Mouse (Mus musculus) macrophage (primary cell): ENCODE measurements around the gene Zfp93. TPM values are rescaled to one million over a fixed set of nuclear protein-coding genes. Genes with fewer than 3 reads are reported as not detected.

Experiments used
- H3K27ac ChIP-seq: fragments of 350-480 bp; formaldehyde crosslinking; 2 replicates; pipeline ENCODE4 v1.9.0; 2021
- H3K36me3 ChIP-seq: fragments of 350-480 bp; formaldehyde crosslinking; 2 replicates; pipeline ENCODE4 v1.9.0; 2021; ENCODE audit errors: inconsistent target
- H3K4me3 ChIP-seq: fragments of 350-480 bp; formaldehyde crosslinking; 2 replicates; pipeline ENCODE4 v1.9.0; 2021; ENCODE audit errors: inconsistent target
- H3K79me2 ChIP-seq: fragments of 350-480 bp; formaldehyde crosslinking; 2 replicates; pipeline ENCODE4 v1.9.0; 2021; ENCODE audit errors: inconsistent target
- WGBS: methylation state at CpG from one replicate; pipeline ENCODE4 v1.1.7; 2026; ENCODE audit warnings: inconsistent platforms; ENCODE audit not compliant: missing documents; 5-methylcytosine and 5-hydroxymethylcytosine counted together
- polyA plus RNA-seq: library from polyadenylated mRNA; stranded (reverse); fragments of 250-400 nt; gene quantifications from 3 replicates; pipeline ENCODE4 v1.2.4, GENCODE M21; 2018; ENCODE audit warnings: inconsistent platforms

Zfp93 gene
- polyA plus RNA-seq, 1 experiment from 2014 or later: 0.66 TPM

DNA sequence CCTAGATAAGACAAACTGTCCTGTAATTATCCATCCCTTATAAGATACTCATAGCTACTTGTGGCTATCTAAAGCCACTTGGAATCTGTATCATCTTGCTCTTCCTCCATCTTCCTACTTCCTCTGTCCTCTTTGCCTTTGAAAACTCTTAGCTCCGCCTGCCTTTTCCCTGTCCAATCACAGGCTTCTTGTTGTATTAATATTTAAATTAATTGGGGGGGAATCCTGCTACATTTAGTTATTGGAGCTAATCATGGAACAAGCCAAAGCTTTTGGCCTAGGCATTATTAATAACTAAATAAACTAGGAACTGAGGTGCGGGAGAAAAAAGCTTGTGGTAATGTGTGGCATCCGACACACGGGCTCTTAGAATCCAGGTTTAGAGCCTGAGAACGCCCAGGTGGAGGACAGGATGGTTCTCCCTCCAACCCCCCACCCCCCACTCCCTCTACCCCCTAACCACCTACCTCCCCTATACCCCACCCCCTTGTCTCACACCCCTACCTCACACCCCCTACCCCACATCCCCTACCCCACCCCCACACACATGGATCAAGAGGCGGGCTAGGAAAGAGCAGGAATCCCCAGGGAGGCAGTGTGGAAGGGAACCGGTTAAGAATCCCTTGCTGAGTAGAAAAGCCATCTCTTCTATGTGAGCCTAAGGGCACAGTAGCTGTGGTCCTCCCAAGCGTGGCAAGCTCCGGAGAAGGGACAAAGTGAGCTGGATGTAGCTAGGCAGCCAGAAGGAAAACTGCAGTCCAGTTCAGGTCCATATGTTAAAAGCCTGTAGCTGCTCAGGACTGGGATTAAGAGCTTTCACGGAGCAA is 10.0 kb downstream of the Zfp93 start:
- 86% methylated on average over 8 of the region's 10 CpGs for WGBS
- Histone ChIP-seq H3K4me3 (no peak overlapping the region), H3K79me2 (no peaks in the 10 kb centered on the region), H3K27ac (no peak overlapping the region), H3K36me3 (no peaks in the 10 kb centered on the region)

DNA sequence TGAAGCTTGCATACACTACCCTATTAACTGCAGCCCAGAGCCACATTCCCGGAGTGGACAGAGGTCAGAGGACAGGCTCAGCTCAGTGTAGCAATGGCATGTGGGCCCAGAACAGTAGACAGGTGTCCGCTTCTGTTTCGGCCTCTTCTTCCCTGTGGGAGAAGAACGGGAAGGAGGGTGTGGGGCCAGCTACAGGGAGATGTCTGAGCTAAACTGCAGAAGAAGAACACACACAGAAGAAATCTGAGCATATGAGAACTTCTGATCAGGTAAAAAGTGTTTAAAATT is 10.6 kb downstream of the Zfp93 start:
- Histone ChIP-seq H3K36me3 (no peaks in the 10 kb centered on the region), H3K27ac (no peak overlapping the region), H3K79me2 (no peaks in the 10 kb centered on the region), H3K4me3 (no peak overlapping the region)
- 72% methylated on average over 4 of the region's 4 CpGs for WGBS

DNA sequence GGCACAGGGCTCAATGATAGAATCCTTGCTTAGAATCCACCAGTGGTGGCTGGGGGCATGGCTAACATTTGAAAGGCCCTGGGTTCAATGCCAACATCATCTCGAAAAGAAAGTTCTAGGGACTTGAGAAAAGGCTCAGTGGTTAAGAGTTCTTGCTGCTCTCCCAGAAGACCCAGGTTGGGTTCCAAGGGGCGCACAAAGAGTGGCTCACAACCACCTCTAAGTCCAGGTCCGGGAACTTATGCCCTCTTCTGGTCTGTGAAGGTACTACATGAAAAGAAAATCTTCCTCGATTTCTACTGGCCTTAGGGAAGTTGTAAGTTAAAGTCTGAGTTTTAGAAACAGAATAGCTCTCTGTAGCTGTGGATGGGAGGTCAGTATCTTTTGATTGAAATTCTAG is 15.9 kb downstream of the Zfp93 start:
- Histone ChIP-seq H3K79me2 (no peaks in the 10 kb centered on the region), H3K36me3 (peaks cover under 1% of the 10 kb centered on the region; the same call in 1 of the 2 replicates), H3K27ac (no peak overlapping the region), H3K4me3 (no peak overlapping the region)
- 48% methylated on average over 4 of the region's 4 CpGs for WGBS

DNA sequence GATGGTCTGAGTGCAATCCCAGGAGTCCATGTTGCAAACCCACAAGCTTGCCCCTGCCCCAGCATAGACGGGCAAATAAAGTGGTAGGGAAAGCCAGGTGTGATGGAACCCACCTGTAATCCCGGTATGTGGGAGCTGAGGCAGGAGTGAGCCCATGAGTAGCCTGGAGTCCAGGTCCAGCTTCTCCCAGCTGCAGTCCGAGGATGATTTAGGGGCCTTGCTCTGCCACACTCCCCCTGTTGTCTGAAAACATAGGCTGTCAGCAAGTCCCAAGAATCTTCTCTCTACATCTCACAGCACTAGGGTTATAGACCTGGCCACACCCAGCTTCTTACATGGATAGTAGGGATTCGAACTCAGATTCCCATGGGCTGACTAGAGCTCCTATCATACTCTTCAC is 16.7 kb downstream of the Zfp93 start:
- 85% methylated on average over 4 of the region's 4 CpGs for WGBS
- no peak overlapping the region for H3K4me3 ChIP-seq
- H3K79me2 ChIP-seq: no peaks in the 10 kb centered on the region
- H3K27ac ChIP-seq: no peak overlapping the region
- H3K36me3 ChIP-seq: peaks cover 9% of the 10 kb centered on the region

DNA sequence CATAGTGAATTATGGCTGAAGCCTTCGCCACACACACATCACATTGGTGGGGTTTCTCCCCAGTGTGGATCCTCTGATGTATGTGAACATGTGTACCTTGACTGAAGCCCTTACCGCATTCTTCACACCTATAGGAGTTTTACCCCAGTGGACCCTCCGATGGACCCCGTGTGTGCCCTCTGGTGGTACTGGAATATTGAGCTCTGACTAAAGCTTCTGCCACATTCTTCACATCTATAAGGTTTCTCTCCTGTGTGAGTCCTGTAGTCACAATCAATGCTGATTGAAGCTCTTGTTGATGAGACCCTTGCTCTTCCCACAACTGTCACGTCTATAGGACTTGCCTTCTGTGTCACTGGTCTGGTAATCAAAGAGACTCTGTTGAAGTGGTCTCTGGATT is 17.4 kb downstream of the Zfp93 start:
- no peak overlapping the region for H3K4me3 ChIP-seq
- WGBS: 86% methylated on average over 5 of the region's 5 CpGs
- H3K27ac ChIP-seq: no peak overlapping the region
- H3K36me3 ChIP-seq: peaks cover 16% of the 10 kb centered on the region
- H3K79me2 ChIP-seq: no peaks in the 10 kb centered on the region

DNA sequence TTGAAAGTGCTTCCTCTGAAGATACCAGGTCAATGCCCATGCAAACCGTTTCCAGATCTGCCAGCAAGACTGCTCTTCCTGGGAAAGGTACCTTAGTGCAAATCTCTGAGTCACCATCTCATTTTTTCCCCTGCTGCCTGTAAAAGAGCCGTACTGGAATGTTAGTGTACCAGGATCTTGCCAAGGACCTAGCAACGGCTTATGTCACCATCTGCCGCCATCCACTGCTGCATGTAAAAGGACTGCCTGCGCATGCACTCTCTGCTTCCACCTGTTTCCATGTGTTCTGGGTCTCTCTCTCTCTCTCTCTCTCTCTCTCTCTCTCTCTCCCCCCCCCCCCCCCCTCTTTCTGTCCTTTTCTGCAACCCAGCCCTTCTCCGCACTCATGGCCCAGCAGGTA is 18.3 kb downstream of the Zfp93 start:
- H3K36me3 ChIP-seq: peaks cover 23% of the 10 kb centered on the region
- no peak overlapping the region for H3K4me3 ChIP-seq
- H3K79me2 ChIP-seq: no peaks in the 10 kb centered on the region
- no peak overlapping the region for H3K27ac ChIP-seq
- 94% methylated on average over 5 of the region's 6 CpGs for WGBS

DNA sequence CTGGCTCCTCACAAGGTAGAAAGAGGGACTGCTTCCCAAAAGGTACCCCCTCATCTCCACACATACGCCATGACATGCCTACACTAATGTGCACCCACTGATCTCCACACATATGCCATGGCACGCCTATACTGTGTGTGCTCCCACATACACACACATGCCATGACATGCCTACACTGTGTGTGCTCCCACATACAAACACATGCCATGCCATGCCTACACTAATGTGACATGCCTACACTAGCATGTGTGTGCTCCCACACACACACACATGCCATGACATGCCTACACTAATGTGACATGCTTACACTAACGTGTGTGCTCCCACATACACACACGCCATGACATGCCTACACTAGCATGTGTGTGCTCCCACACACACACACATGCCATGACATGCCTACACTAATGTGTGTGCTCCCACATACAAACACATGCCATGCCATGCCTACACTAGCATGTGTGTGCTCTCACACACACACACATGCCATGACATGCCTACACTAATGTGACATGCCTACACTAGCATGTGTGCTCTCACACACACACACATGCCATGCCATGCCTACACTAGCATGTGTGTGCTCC is 20.0 kb downstream of the Zfp93 start:
- 98% methylated on average over 4 of the region's 4 CpGs for WGBS
- H3K36me3 ChIP-seq: peaks cover 39% of the 10 kb centered on the region
- H3K27ac ChIP-seq: no peak overlapping the region
- H3K79me2 ChIP-seq: no peaks in the 10 kb centered on the region
- no peak overlapping the region for H3K4me3 ChIP-seq

DNA sequence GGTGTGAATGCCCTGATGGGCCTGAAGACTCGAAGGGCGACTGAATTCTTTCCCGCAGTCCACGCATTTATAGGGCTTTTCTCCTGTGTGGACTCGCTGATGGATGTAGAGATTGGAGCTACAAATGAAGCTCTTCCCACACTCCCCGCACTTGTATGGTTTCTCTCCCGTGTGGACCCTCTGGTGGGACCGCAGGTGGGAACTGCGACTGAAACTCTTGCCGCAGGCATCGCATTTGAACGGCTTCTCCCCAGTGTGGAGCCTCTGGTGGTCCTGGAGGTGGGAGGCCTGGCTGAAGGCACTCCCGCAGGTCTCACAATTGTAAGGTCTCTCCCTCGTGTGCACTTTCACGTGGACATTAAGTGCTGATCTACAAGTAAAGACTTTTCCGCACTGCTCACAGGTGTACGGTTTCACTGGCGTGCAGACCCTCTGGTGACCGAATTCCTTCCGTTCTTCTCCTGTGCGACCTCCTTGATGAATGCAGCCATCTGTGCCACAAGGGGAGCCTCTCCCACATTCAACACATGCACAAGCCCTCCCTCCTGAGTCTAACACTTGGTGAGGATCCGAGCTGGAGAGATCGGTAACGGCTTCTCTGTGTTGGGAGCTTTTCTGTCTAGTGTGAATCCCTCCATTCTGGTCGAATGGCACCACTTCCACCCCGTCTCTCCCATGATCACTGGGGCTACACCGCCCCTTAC is 21.3 kb downstream of the Zfp93 start:
- H3K27ac ChIP-seq: no peak overlapping the region
- peaks cover 50% of the 10 kb centered on the region for H3K36me3 ChIP-seq
- H3K79me2 ChIP-seq: no peaks in the 10 kb centered on the region
- WGBS: 93% methylated on average over 27 of the region's 27 CpGs
- no peak overlapping the region for H3K4me3 ChIP-seq

DNA sequence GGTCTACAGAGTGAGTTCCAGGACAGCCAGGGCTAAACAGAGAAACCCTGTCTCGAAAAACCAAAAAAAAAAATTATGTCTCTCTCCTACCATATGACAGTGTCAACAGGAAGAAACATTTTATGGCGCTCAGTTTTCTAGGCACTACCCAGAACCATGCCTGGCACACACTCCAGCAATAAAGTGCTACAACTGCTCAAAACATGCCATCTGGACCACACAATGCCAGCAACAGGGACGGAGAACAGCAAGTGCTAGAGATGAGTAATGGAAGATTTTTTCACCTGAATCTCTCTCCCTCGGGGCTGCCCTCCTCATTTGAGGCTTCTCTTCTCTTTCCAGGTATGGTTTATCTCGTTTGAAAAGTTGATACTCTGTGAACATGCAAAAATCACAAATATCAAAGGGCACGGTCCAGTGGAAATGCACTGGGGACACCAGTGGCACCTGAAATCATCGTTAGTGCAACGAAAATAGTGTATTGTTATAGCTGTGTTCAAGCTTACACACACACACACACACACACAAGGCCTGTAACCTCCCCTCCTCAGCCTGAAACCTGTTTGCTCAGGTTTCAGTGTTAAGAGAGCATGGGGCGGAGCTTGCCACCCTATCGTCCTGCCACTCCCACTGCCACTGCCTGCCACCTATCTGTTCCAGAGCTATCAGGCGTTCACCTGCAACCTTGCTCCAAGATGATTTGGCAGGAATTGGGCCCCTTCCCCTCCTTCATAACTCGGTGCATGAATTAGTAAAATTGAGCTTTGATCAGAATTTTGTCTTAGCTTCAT is 23.0 kb downstream of the Zfp93 start:
- 93% methylated on average over 11 of the region's 12 CpGs for WGBS
- no peak overlapping the region for H3K27ac ChIP-seq
- H3K4me3 ChIP-seq: no peak overlapping the region
- H3K79me2 ChIP-seq: no peaks in the 10 kb centered on the region
- H3K36me3 ChIP-seq: peaks cover 50% of the 10 kb centered on the region

DNA sequence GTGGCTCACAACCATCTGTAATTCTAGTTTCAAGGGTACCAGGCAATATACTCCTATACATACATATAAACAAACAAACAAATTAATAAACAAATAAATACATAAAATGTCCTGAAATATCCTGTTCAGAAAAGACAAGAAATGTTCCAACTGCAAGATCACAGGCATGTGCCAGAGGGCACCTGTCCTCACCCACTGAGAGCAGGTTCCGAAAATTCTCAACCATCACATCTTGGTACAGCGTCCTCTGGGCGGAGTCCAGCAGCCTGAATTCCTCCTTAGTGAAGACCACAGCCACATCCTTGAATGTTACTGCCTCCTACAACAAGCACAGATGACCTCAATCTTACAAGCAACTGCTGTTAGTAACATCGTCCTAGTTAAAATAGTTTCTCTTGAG is 24.5 kb downstream of the Zfp93 start:
- Histone ChIP-seq H3K4me3 (no peak overlapping the region), H3K36me3 (peaks cover 50% of the 10 kb centered on the region), H3K27ac (no peak overlapping the region), H3K79me2 (no peaks in the 10 kb centered on the region)
- 100% methylated on average over 4 of the region's 4 CpGs for WGBS

DNA sequence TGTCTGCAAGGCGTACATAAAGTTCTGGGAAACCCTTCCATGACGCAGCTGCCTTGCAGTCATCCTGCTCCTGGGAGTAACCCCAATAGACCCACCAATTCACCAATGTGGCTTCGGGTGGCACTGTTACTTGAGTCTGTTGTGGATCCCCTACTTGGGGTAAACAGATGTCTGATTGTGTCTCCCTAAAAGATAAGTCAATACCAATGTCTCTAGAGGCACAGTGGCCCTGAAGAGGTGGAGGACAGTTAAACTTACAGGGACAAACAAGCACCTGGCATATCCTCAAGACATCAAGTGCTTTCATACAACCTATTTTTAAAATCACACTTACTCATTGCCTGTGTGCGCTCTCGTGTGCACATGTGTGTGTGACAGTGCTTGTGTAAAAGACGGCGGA is 25.2 kb downstream of the Zfp93 start:
- H3K36me3 ChIP-seq: peaks cover 50% of the 10 kb centered on the region

DNA sequence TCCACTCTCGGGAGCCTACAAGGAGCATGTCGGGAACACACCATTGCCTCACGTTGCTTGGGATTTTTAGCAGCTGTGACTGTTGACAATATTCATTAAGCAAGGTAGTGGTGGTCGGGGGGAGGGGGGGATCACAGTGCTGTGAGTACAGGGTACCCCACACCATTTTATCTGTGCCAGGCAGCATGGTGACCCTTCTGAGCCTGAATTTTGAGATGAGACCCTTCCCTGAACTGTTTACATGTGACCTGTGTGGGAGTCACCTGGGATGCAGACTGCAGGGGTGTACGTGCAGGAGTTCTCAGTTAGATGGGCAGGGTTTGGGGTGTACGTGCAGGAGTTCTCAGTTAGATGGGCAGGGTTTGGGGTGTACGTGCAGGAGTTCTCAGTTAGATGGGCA is 26.2 kb downstream of the Zfp93 start:
- 99% methylated on average over 6 of the region's 7 CpGs for WGBS
- Histone ChIP-seq H3K36me3 (peaks cover 46% of the 10 kb centered on the region), H3K4me3 (no peak overlapping the region)

More for the DNA sequence above, 25.2 kb downstream of the Zfp93 start:
- H3K27ac ChIP-seq: no peak overlapping the region
- H3K79me2 ChIP-seq: no peaks in the 10 kb centered on the region
- WGBS: 98% methylated on average over 5 of the region's 7 CpGs
- no peak overlapping the region for H3K4me3 ChIP-seq

DNA sequence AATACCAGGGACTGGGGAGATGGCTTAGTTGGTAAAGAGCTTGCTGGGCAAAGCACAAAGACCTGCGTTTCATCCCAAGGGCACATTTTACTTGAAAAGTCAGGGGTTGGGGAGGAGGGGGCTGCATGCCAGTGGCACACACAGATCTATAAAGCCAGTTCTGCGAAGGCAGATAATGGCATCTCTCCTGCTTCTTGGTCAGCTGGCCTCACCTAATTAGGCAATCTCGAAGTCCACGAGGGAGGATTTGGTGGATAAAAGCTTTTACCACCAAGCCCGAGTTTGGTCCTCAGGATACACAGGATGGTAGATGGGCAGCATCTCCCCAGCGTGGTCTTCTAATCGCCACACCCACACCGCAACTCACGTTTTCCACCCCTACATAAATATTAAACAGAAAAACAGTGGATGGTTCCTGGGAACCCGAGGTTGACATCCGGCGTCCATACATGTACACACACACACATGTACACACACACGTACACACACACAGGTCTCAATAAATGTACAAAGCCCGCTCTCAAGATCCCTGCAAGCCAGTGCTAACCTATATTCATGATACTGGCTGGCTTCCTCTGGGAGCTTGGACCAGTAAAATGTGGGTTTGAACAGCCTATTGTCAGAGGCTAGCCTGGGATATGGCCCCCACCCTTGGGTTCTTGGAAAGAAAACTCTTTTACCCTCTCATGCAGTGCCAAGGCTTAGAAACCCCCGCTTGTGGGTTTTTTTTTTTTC is 27.3 kb downstream of the Zfp93 start:
- no peak overlapping the region for H3K27ac ChIP-seq
- WGBS: 98% methylated on average over 15 of the region's 15 CpGs
- peaks cover 34% of the 10 kb centered on the region; the same call in 1 of the 2 replicates for H3K36me3 ChIP-seq
- no peaks in the 10 kb centered on the region for H3K79me2 ChIP-seq
- no peak overlapping the region for H3K4me3 ChIP-seq

More for the DNA sequence above, 26.2 kb downstream of the Zfp93 start:
- Histone ChIP-seq H3K79me2 (no peaks in the 10 kb centered on the region), H3K27ac (no peak overlapping the region)

DNA sequence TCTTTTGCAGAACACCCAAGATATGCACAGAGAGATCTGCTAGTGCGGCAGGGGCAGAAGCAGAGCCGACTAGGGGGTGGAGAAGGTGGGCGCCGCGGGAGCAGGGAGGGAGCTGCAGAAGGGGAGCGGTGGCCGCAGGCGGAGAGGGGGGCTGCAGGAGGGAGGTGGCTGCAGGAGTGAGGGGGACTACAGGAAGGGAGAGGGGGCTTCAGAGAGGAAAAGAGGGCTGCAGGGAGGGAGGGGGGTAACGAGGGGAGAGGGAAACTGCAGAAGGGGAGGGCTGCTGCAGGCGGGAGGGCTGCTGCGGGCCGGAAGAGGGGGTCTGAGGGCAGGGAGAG is 28.4 kb downstream of the Zfp93 start:
- Histone ChIP-seq H3K27ac (no peak overlapping the region), H3K79me2 (no peaks in the 10 kb centered on the region), H3K36me3 (peaks cover 26% of the 10 kb centered on the region; the same call in 1 of the 2 replicates), H3K4me3 (peak overlapping the region; percentile 84)
- 3% methylated on average over 12 of the region's 12 CpGs for WGBS
